Mouse (Mus musculus) liver, embryonic 11.5 days (tissue): ENCODE results near the gene Olfr427. TPM values are rescaled to one million over a fixed set of nuclear protein-coding genes. Genes with fewer than 3 reads are reported as not detected.
"Not testable (repeated sequence)": the region's sequence is repeated elsewhere in the genome, so short reads cannot be mapped to it uniquely, and the experiment has no call there.

ENCODE experiments used
- ATAC-seq: fragments of 200-750 bp; cut with Nextera tagmentation; replicated peaks from 2 replicates; pipeline ENCODE4 v1.8.0; 2017; ENCODE audit warnings: moderate number of reproducible peaks, mild to moderate bottlenecking, moderate TSS enrichment, moderate library complexity; ENCODE audit not compliant: low FRiP score
- DNase-seq: peaks from one replicate; pipeline ENCODE4 v3.0.0-alpha.2; 2017; ENCODE audit warnings: low spot score
- H3K27ac ChIP-seq: fragments of 300-500 bp; sonication (generic); 2 replicates; pipeline ENCODE4 v1.5.1; 2014; ENCODE audit warnings: mild to moderate bottlenecking, low read depth, low read length, control low read depth
- H3K27me3 ChIP-seq: fragments of 300-500 bp; sonication (generic); replicated peaks from 2 replicates; pipeline ENCODE4 v1.6.1; 2014; ENCODE audit warnings: low read length, mixed read lengths; ENCODE audit not compliant: control insufficient read depth, insufficient read depth
- H3K36me3 ChIP-seq: fragments of 300-500 bp; sonication (generic); 2 replicates; pipeline ENCODE4 v1.6.1; 2014; ENCODE audit warnings: mild to moderate bottlenecking, low read length, moderate library complexity, mixed read lengths; ENCODE audit not compliant: control insufficient read depth, insufficient read depth
- H3K4me1 ChIP-seq: fragments of 300-500 bp; sonication (generic); replicated peaks from 2 replicates; pipeline ENCODE4 v1.6.1; 2014; ENCODE audit warnings: low read length, mixed read lengths; ENCODE audit not compliant: control insufficient read depth, insufficient read depth
- H3K4me2 ChIP-seq: fragments of 300-500 bp; sonication (generic); 2 replicates; pipeline ENCODE4 v1.6.1; 2014; ENCODE audit warnings: mild to moderate bottlenecking, control low read depth, moderate library complexity
- H3K4me3 ChIP-seq: fragments of 300-500 bp; sonication (generic); 2 replicates; pipeline ENCODE4 v1.5.1; 2014; ENCODE audit warnings: low read depth, low read length, control low read depth
- H3K9ac ChIP-seq: fragments of 300-500 bp; sonication (generic); 2 replicates; pipeline ENCODE4 v1.6.1; 2014; ENCODE audit warnings: low read depth, low read length, control low read depth
- H3K9me3 ChIP-seq: fragments of 300-500 bp; sonication (generic); 2 replicates; pipeline ENCODE4 v1.6.1; 2016; ENCODE audit warnings: low read length, inconsistent platforms, mixed read lengths; ENCODE audit not compliant: control insufficient read depth
- WGBS: fragments of 180-500 bp; shearing (Covaris S2); extraction: QIAGEN DNeasy Blood & Tissue Kit; methylation state at CpG from one replicate; pipeline ENCODE4 v1.1.7; 2014; 5-methylcytosine and 5-hydroxymethylcytosine counted together
- polyA plus RNA-seq: library from polyadenylated mRNA; unstranded; fragments of >200 nt; fragmentation: Nextera tagmentation; extraction: Ambion mirVana; gene quantifications from 2 replicates; pipeline ENCODE4 v1.2.1, GENCODE M21; 2014

Gene Olfr427
- not detected in 2 replicates for polyA plus RNA-seq

DNA sequence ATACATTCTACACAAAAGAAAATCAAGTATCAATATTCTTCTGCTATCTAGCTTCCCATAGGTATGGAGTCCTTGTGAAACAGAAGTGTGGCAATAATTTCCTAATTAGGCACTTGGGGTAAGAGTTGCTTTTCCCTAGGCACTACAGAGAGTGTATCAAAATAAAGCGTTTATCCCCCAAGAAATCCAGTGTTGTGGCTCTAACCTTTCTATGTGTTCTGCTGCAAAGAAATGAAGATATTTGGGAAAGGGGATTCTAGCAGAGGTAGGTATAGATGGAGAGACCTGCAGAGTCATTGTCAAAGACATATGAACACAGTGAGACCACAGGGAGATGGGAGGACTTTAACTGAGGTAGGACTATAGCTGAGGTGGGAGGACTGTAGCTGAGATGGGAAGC, at the start of gene Olfr427:
TSS of gene Olfr427 (plus strand) at position 301 of the 400 bp plus-strand sequence.
- no peaks in the 10 kb centered on the region for H3K4me1 ChIP-seq
- no peak within 1 kb of the TSS for H3K4me3 ChIP-seq
- H3K4me2 ChIP-seq = no peak within 1 kb of the TSS
- WGBS = 82% methylated on average over 1 of the region's 1 CpGs
- H3K9ac ChIP-seq = no peak within 1 kb of the TSS
- H3K27ac ChIP-seq = no peak within 1 kb of the TSS
- no peaks in the 10 kb centered on the region for H3K36me3 ChIP-seq
- ATAC-seq = no peak
- H3K9me3 ChIP-seq = no peaks in the 10 kb centered on the region
- no peaks in the 10 kb centered on the region for H3K27me3 ChIP-seq
- no peak for DNase-seq

DNA sequence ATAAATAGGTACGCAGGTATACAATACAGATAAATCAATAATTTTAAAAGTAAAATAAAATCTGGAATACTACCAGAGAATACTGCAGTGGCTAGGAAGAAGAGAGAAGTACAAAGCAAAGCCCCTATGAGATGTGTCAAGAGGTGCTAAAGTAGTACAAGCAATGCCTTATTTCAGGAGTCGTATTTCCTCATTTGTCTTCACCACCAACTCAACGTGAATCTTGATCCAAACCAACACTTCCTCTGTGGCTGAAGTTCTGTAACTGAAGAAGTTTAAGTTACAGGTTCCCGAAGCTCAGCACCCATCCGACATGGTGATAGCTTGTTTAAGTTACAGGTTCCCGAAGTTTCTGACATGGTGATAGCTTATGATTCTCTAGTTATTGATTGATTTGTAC, 48.5 kb upstream of the Olfr427 start:
- not testable (repeated sequence) for H3K36me3 ChIP-seq, H3K27me3 ChIP-seq, H3K4me2 ChIP-seq, H3K4me1 ChIP-seq, DNase-seq, ATAC-seq, H3K9me3 ChIP-seq, H3K9ac ChIP-seq, H3K4me3 ChIP-seq, H3K27ac ChIP-seq
- WGBS = 55% methylated on average over 6 of the region's 6 CpGs

DNA sequence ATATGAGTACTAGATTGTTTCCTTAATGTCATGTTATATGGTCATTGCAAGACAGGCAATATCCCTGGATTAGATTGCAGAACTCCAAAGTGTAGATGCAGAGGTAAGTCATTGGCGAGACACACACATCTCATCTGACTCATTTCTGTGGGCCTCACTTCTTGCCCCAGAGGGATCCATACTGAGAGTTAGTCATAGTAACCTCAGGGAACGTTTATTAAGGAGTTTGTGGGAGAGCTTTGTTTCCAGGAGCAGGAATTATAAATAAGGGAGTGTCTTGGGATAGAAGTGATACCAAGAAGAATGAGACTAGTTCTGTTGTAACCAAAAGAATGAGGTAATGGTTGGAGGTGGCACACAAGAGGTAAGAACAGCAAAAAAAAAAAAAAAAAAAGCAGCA, 47.8 kb upstream of the Olfr427 start, which contains the start of gene Olfr432:
TSS of gene Olfr432 (plus strand) at position 313 of the 400 bp plus-strand sequence.
- Histone ChIP-seq H3K9ac (no peak within 1 kb of the TSS), H3K4me3 (no peak within 1 kb of the TSS), H3K9me3 (no peaks in the 10 kb centered on the region), H3K27ac (no peak within 1 kb of the TSS), H3K27me3 (no peaks in the 10 kb centered on the region), H3K4me2 (no peak within 1 kb of the TSS), H3K36me3 (no peaks in the 10 kb centered on the region), H3K4me1 (no peaks in the 10 kb centered on the region)
- ATAC-seq = no peak
- WGBS = 70% methylated on average over 2 of the region's 2 CpGs
- DNase-seq = no peak

DNA sequence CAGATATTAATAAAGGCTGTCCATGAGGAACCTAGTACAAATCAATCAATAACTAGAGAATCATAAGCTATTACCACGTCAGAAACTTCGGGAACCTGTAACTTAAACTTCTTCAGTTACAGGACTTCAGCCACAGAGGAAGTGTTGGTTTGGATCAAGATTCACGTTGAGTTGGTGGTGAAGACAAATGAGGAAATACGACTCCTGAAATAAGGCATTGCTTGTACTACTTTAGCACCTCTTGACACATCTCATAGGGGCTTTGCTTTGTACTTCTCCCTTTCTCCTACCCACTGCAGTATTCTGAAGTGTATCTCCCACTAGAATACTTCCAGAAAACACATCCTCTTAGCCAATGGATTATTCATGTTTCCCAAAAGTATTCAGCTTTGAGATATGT, 47.3 kb upstream of the Olfr427 start:
- ATAC-seq, H3K9me3 ChIP-seq, H3K27me3 ChIP-seq, H3K4me2 ChIP-seq, DNase-seq, H3K4me1 ChIP-seq, H3K36me3 ChIP-seq, H3K9ac ChIP-seq, H3K27ac ChIP-seq, H3K4me3 ChIP-seq: not testable (repeated sequence)
- WGBS = 41% methylated on average over 4 of the region's 4 CpGs

DNA sequence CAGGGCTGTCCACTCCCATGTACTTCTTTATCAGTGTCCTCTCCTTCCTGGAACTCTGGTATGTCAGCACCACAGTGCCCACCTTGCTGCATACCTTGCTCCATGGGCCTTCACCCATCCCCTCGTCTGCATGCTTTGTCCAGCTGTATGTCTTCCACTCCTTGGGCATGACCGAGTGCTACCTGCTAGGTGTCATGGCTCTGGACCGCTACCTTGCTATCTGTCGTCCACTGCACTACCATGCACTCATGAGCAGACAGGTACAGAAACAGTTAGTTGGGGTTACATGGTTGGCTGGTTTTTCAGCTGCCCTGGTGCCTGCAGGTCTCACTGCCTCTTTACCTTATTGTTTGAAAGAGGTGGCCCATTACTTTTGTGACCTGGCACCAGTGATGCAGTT, 46.2 kb upstream of the Olfr427 start:
- no peak; the same call in 1 of the 2 replicates for ATAC-seq
- DNase-seq = no peak
- Histone ChIP-seq H3K36me3 (no peaks in the 10 kb centered on the region), H3K27me3 (no peaks in the 10 kb centered on the region), H3K4me3 (no peak overlapping the region), H3K4me2 (no peak overlapping the region), H3K9me3 (no peaks in the 10 kb centered on the region), H3K27ac (no peak overlapping the region), H3K4me1 (no peaks in the 10 kb centered on the region), H3K9ac (no peak overlapping the region)
- 80% methylated on average over 4 of the region's 4 CpGs for WGBS

DNA sequence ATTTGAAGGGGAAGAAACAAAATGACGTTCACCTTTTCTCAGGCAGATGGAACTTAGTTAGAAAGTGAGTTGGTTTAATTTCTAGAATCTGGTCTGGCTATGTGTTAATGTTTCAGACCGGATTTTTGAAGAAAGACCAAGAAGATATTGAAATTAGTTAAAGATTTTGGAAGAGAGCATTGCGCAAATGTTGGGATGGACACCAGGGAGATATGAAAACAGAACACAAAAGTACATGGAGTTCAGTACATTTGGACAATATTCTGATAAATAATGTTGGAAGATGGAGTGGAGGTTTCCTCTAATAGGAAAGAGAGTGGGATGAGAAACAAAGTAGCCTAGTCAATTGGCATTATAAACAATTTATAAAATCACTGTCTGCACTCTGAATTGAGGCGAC, 45.2 kb upstream of the Olfr427 start:
- Histone ChIP-seq H3K9me3 (no peaks in the 10 kb centered on the region), H3K4me3 (no peak overlapping the region), H3K27me3 (no peaks in the 10 kb centered on the region), H3K4me1 (no peaks in the 10 kb centered on the region), H3K4me2 (no peak overlapping the region), H3K36me3 (no peaks in the 10 kb centered on the region), H3K27ac (no peak overlapping the region), H3K9ac (no peak overlapping the region)
- WGBS = 78% methylated on average over 4 of the region's 4 CpGs
- no peak for DNase-seq
- no peak for ATAC-seq

DNA sequence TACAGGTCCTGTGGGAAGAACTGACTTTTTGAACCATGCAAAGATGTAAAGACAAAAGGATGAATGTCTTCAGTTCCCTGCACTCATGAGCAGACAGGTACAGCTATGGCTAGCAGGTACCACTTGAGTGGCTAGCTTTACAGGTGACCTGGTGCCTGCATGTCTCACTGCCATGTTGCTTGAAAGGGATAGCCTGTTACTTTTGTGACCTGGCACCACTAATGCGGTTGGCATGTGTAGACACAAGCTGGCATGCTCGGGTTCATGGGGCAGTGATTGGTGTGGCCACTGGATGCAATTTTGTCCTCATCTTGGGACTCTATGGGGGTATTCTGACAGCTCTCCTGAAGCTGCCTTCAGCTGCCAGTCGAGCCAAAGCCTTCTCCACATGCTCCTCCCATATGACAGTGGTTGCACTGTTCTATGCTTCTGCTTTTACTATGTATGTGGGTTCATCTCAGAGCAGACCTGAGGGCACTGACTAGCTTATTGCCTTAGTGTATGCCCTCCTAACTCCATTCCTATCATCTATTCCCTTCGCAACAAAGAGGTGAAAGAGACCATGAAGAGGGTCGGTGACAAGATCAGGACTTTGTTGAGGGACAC, 44.7 kb upstream of the Olfr427 start:
- no peaks in the 10 kb centered on the region for H3K27me3 ChIP-seq
- WGBS = 74% methylated on average over 5 of the region's 5 CpGs
- H3K36me3 ChIP-seq = no peaks in the 10 kb centered on the region
- H3K9me3 ChIP-seq = no peaks in the 10 kb centered on the region
- no peak overlapping the region for H3K27ac ChIP-seq
- H3K4me3 ChIP-seq = no peak overlapping the region
- no peak for ATAC-seq
- no peak overlapping the region for H3K4me2 ChIP-seq
- no peak for DNase-seq
- no peaks in the 10 kb centered on the region for H3K4me1 ChIP-seq
- no peak overlapping the region for H3K9ac ChIP-seq

DNA sequence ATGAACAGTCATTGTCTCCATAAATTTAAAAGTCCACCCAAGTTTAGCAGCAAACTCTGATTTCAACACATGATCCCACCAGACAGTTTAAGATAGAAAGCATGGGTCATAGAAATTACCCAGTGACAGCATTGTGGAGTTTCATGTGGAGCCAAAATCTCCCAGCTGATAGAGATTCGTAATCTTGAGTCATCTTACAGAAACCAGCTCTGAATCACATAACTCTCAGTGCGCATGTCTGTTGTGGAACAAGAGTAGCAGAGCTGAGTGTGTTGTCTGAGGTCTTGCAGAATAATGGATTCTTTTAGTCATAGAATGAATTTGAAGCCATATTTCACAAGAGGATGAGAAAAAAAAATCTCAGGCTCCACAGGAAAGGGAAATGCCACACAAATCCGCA, 43.7 kb upstream of the Olfr427 start:
- Histone ChIP-seq H3K4me2 (no peak overlapping the region), H3K27ac (no peak overlapping the region), H3K27me3 (no peaks in the 10 kb centered on the region), H3K9ac (no peak overlapping the region), H3K9me3 (no peaks in the 10 kb centered on the region), H3K36me3 (no peaks in the 10 kb centered on the region), H3K4me3 (no peak overlapping the region), H3K4me1 (no peaks in the 10 kb centered on the region)
- 76% methylated on average over 3 of the region's 3 CpGs for WGBS
- no peak for DNase-seq
- no peak for ATAC-seq

DNA sequence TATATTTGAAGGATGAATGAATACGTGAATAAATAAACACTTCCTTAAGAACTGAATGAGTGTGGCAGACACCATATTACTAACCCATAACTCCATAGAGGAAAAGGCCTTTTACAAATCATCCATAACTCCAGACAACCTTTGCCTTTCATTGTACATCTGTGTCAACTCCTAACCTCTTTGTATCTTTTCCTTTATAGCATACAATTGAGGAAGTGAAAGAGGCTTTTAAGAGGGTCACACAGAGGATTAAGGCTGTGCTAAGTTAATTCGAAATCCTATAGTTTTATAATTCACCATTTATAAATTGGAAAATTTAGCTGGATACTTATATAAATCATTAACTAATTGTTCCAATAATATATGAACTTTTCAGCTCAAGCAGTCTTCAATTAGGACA, 41.4 kb upstream of the Olfr427 start:
- Histone ChIP-seq H3K9me3 (no peaks in the 10 kb centered on the region), H3K36me3 (no peaks in the 10 kb centered on the region), H3K9ac (no peak overlapping the region), H3K4me2 (no peak overlapping the region), H3K27me3 (no peaks in the 10 kb centered on the region), H3K4me3 (no peak overlapping the region), H3K27ac (no peak overlapping the region), H3K4me1 (no peaks in the 10 kb centered on the region)
- WGBS = 72% methylated on average over 2 of the region's 2 CpGs
- ATAC-seq (no peak), DNase-seq (no peak)
